Mouse (Mus musculus) forebrain, embryonic 15.5 days (tissue): ENCODE results near the gene Grap. TPM values are rescaled to one million over a fixed set of nuclear protein-coding genes. Genes with fewer than 3 reads are reported as not detected.

ENCODE experiments used
- polyA plus RNA-seq: library from polyadenylated mRNA; unstranded; fragments of >200 nt; fragmentation: Nextera tagmentation; extraction: Ambion mirVana; gene quantifications from 2 replicates; pipeline ENCODE4 v1.2.1, GENCODE M21; 2015

Grap gene
- polyA plus RNA-seq, 1 experiment from 2014 or later = 9.1 TPM

Other genes with a start within 250 kb of the Grap start
- gene Rnf112, start 199.1 kb upstream of the Grap start, polyA plus RNA-seq = 22.4 and 24.2 TPM in 2 replicates
- 50.5 and 59.5 TPM in 2 replicates for gene Mfap4, start 167.8 kb upstream of the Grap start, polyA plus RNA-seq
- 109 and 117 TPM in 2 replicates for gene Mapk7, start 158.9 kb upstream of the Grap start, polyA plus RNA-seq
- gene B9d1, start 148.1 kb upstream of the Grap start, polyA plus RNA-seq = 38.8 and 42.8 TPM in 2 replicates
- 64.6 and 67.3 TPM in 2 replicates for gene Epn2, start 73.6 kb upstream of the Grap start, polyA plus RNA-seq
- 0.20 and 0.51 TPM in 2 replicates for gene Fam83g, start 30.8 kb downstream of the Grap start, polyA plus RNA-seq
- gene Slc5a10, start 67.6 kb downstream of the Grap start, polyA plus RNA-seq = not detected in 2 replicates
- 64.3 and 67.3 TPM in 2 replicates for gene Prpsap2, start 108.8 kb downstream of the Grap start, polyA plus RNA-seq
- 39.7 and 40.7 TPM in 2 replicates for gene Ulk2, start 201.8 kb downstream of the Grap start, polyA plus RNA-seq